Mouse (Mus musculus): ENCODE results near the gene Etnppl. TPM values are rescaled to one million over a fixed set of nuclear protein-coding genes. Genes with fewer than 3 reads are reported as not detected.
A peak's percentile ranks its signal among the peaks of the same experiment; 100 is the strongest.

Gene Etnppl
- polyA plus RNA-seq, 1 experiment from 2014 or later = not detected

- Histone ChIP-seq H3K9ac (ENCODE audit: low read length) (no peak overlapping the region), H3K9me3 (ENCODE audit: control insufficient read depth, low read length) (no peaks in the 10 kb centered on the region; the same call in 1 of the 2 replicates), H3K4me3 (ENCODE audit: low read length) (no peak overlapping the region), H3K4me2 (ENCODE audit: low read depth, low read length) (no peak overlapping the region), H3K4me1 (replicated peaks; ENCODE audit: control insufficient read depth, insufficient read depth, low read length) (no peaks in the 10 kb centered on the region), H3K36me3 (ENCODE audit: control insufficient read depth, insufficient read depth, low read length) (no peaks in the 10 kb centered on the region), H3K27me3 (ENCODE audit: control insufficient read depth, insufficient read depth, low read depth, low read length) (no peaks in the 10 kb centered on the region), H3K27ac (ENCODE audit: low read length) (no peak overlapping the region)
- no peak for ATAC-seq (ENCODE audit: low read depth)
- WGBS = 37% methylated on average over 6 of the region's 6 CpGs
Observed at GRCm38 (mm10) chr3:130649569-130649968, 32.3 kb downstream of the Etnppl start.

GRCm38 (mm10) chr3:130660619-130661018 lies 43.4 kb downstream of the Etnppl start:
- 23% methylated on average over 6 of the region's 6 CpGs for WGBS
- H3K9me3 ChIP-seq (ENCODE audit: control insufficient read depth, low read length) = no peaks in the 10 kb centered on the region
- H3K4me2 ChIP-seq (ENCODE audit: low read depth, low read length) = no peak overlapping the region
- no peak overlapping the region for H3K9ac ChIP-seq (ENCODE audit: low read length)
- H3K4me1 ChIP-seq (replicated peaks; ENCODE audit: control insufficient read depth, insufficient read depth, low read length) = no peaks in the 10 kb centered on the region
- H3K4me3 ChIP-seq (ENCODE audit: low read length) = no peak overlapping the region
- no peaks in the 10 kb centered on the region for H3K36me3 ChIP-seq (ENCODE audit: control insufficient read depth, insufficient read depth, low read length)
- H3K27me3 ChIP-seq (ENCODE audit: control insufficient read depth, insufficient read depth, low read depth, low read length) = no peaks in the 10 kb centered on the region
- ATAC-seq (ENCODE audit: low read depth) = no peak
- no peak overlapping the region for H3K27ac ChIP-seq (ENCODE audit: low read length)

GRCm38 (mm10) chr3:130662496-130662895 lies 45.2 kb downstream of the Etnppl start:
- H3K9ac ChIP-seq (ENCODE audit: low read length) = no peak overlapping the region
- no peak for ATAC-seq (ENCODE audit: low read depth)
- H3K4me1 ChIP-seq (replicated peaks; ENCODE audit: control insufficient read depth, insufficient read depth, low read length) = no peaks in the 10 kb centered on the region

GRCm38 (mm10) chr3:130671291-130671690 lies 54.0 kb downstream of the Etnppl start:
- Histone ChIP-seq H3K4me2 (ENCODE audit: low read depth, low read length) (no peak overlapping the region), H3K27ac (ENCODE audit: low read length) (no peak overlapping the region), H3K9me3 (ENCODE audit: control insufficient read depth, low read length) (no peaks in the 10 kb centered on the region), H3K4me3 (ENCODE audit: low read length) (no peak overlapping the region), H3K9ac (ENCODE audit: low read length) (no peak overlapping the region), H3K4me1 (replicated peaks; ENCODE audit: control insufficient read depth, insufficient read depth, low read length) (no peaks in the 10 kb centered on the region), H3K36me3 (ENCODE audit: control insufficient read depth, insufficient read depth, low read length) (no peaks in the 10 kb centered on the region), H3K27me3 (ENCODE audit: control insufficient read depth, insufficient read depth, low read depth, low read length) (no peaks in the 10 kb centered on the region)
- WGBS = 57% methylated on average over 14 of the region's 14 CpGs
- peak; percentile 57; the same call in 1 of the 2 replicates for ATAC-seq (ENCODE audit: low read depth)

More at GRCm38 (mm10) chr3:130662496-130662895, 45.2 kb downstream of the Etnppl start:
- H3K27me3 ChIP-seq (ENCODE audit: control insufficient read depth, insufficient read depth, low read depth, low read length) = no peaks in the 10 kb centered on the region
- H3K4me2 ChIP-seq (ENCODE audit: low read depth, low read length) = no peak overlapping the region
- H3K4me3 ChIP-seq (ENCODE audit: low read length) = no peak overlapping the region
- WGBS = 96% methylated on average over 3 of the region's 3 CpGs
- H3K36me3 ChIP-seq (ENCODE audit: control insufficient read depth, insufficient read depth, low read length) = no peaks in the 10 kb centered on the region
- no peaks in the 10 kb centered on the region for H3K9me3 ChIP-seq (ENCODE audit: control insufficient read depth, low read length)
- H3K27ac ChIP-seq (ENCODE audit: low read length) = no peak overlapping the region

- H3K9me3 ChIP-seq (ENCODE audit: control insufficient read depth, low read length) = no peaks in the 10 kb centered on the region
- H3K27me3 ChIP-seq (ENCODE audit: control insufficient read depth, insufficient read depth, low read depth, low read length) = no peaks in the 10 kb centered on the region
- WGBS = 92% methylated on average over 19 of the region's 19 CpGs
- no peaks in the 10 kb centered on the region for H3K36me3 ChIP-seq (ENCODE audit: control insufficient read depth, insufficient read depth, low read length)
- H3K4me2 ChIP-seq (ENCODE audit: low read depth, low read length) = no peak overlapping the region
- H3K9ac ChIP-seq (ENCODE audit: low read length) = no peak overlapping the region
- no peak overlapping the region for H3K4me3 ChIP-seq (ENCODE audit: low read length)
- ATAC-seq (ENCODE audit: low read depth) = no peak
- no peaks in the 10 kb centered on the region for H3K4me1 ChIP-seq (replicated peaks; ENCODE audit: control insufficient read depth, insufficient read depth, low read length)
- H3K27ac ChIP-seq (ENCODE audit: low read length) = no peak overlapping the region
Observed at GRCm38 (mm10) chr3:130677671-130678460, 60.6 kb downstream of the Etnppl start.

GRCm38 (mm10) chr3:130681226-130681625 lies 64.0 kb downstream of the Etnppl start:
- Histone ChIP-seq H3K4me3 (ENCODE audit: low read length) (no peak overlapping the region), H3K4me2 (ENCODE audit: low read depth, low read length) (no peak overlapping the region), H3K36me3 (ENCODE audit: control insufficient read depth, insufficient read depth, low read length) (no peaks in the 10 kb centered on the region), H3K9me3 (ENCODE audit: control insufficient read depth, low read length) (no peaks in the 10 kb centered on the region), H3K27me3 (ENCODE audit: control insufficient read depth, insufficient read depth, low read depth, low read length) (no peaks in the 10 kb centered on the region), H3K4me1 (replicated peaks; ENCODE audit: control insufficient read depth, insufficient read depth, low read length) (no peaks in the 10 kb centered on the region), H3K9ac (ENCODE audit: low read length) (no peak overlapping the region), H3K27ac (ENCODE audit: low read length) (no peak overlapping the region)
- WGBS = 41% methylated on average over 2 of the region's 2 CpGs
- no peak for ATAC-seq (ENCODE audit: low read depth)

- no peak overlapping the region for H3K4me2 ChIP-seq (ENCODE audit: low read depth, low read length)
- H3K36me3 ChIP-seq (ENCODE audit: control insufficient read depth, insufficient read depth, low read length) = no peaks in the 10 kb centered on the region
- H3K4me3 ChIP-seq (ENCODE audit: low read length) = no peak overlapping the region
- H3K27me3 ChIP-seq (ENCODE audit: control insufficient read depth, insufficient read depth, low read depth, low read length) = no peaks in the 10 kb centered on the region
- no peak for ATAC-seq (ENCODE audit: low read depth)
- WGBS = 77% methylated on average over 9 of the region's 9 CpGs
- no peaks in the 10 kb centered on the region for H3K9me3 ChIP-seq (ENCODE audit: control insufficient read depth, low read length)
- no peak overlapping the region for H3K9ac ChIP-seq (ENCODE audit: low read length)
- H3K4me1 ChIP-seq (replicated peaks; ENCODE audit: control insufficient read depth, insufficient read depth, low read length) = no peaks in the 10 kb centered on the region
- H3K27ac ChIP-seq (ENCODE audit: low read length) = no peak overlapping the region
Observed at GRCm38 (mm10) chr3:130682183-130682582, 64.9 kb downstream of the Etnppl start.

- Histone ChIP-seq H3K27me3 (ENCODE audit: control insufficient read depth, insufficient read depth, low read depth, low read length) (no peaks in the 10 kb centered on the region), H3K9ac (ENCODE audit: low read length) (no peak overlapping the region), H3K4me1 (replicated peaks; ENCODE audit: control insufficient read depth, insufficient read depth, low read length) (no peaks in the 10 kb centered on the region), H3K4me2 (ENCODE audit: low read depth, low read length) (no peak overlapping the region), H3K27ac (ENCODE audit: low read length) (no peak overlapping the region), H3K4me3 (ENCODE audit: low read length) (no peak overlapping the region), H3K9me3 (ENCODE audit: control insufficient read depth, low read length) (no peaks in the 10 kb centered on the region), H3K36me3 (ENCODE audit: control insufficient read depth, insufficient read depth, low read length) (no peaks in the 10 kb centered on the region)
- WGBS = 74% methylated on average over 8 of the region's 8 CpGs
- no peak for ATAC-seq (ENCODE audit: low read depth)
Observed at GRCm38 (mm10) chr3:130683836-130684235, 66.6 kb downstream of the Etnppl start.

GRCm38 (mm10) chr3:130684276-130685013 lies 67.2 kb downstream of the Etnppl start:
- WGBS = 84% methylated on average over 9 of the region's 9 CpGs
- Histone ChIP-seq H3K4me1 (replicated peaks; ENCODE audit: control insufficient read depth, insufficient read depth, low read length) (no peaks in the 10 kb centered on the region), H3K27me3 (ENCODE audit: control insufficient read depth, insufficient read depth, low read depth, low read length) (no peaks in the 10 kb centered on the region), H3K4me2 (ENCODE audit: low read depth, low read length) (no peak overlapping the region), H3K4me3 (ENCODE audit: low read length) (no peak overlapping the region), H3K27ac (ENCODE audit: low read length) (no peak overlapping the region), H3K9ac (ENCODE audit: low read length) (no peak overlapping the region), H3K36me3 (ENCODE audit: control insufficient read depth, insufficient read depth, low read length) (no peaks in the 10 kb centered on the region), H3K9me3 (ENCODE audit: control insufficient read depth, low read length) (no peaks in the 10 kb centered on the region)
- no peak for ATAC-seq (ENCODE audit: low read depth)
